Mouse (Mus musculus) ES-Bruce4 (cell line): ENCODE measurements around the gene Csde1.

Experiments
- CTCF ChIP-seq: IDR thresholded peaks from one replicate; pipeline ENCODE4 v1.8.1; 2011; ENCODE audit warnings: low read depth, low read length
- EP300 ChIP-seq: IDR thresholded peaks from 2 replicates; pipeline ENCODE4 v1.6.1; 2011; ENCODE audit warnings: low read depth, low read length; ENCODE audit not compliant: insufficient read depth
- POLR2A ChIP-seq: IDR thresholded peaks from one replicate; pipeline ENCODE4 v1.8.1; 2011; ENCODE audit warnings: low read length; ENCODE audit not compliant: insufficient read depth

- no peak for TF ChIP-seq POLR2A
- TF ChIP-seq CTCF = no peak
- TF ChIP-seq EP300 = 0 out of 2 replicates have a peak, but pooled peaks have one; percentile 35
Measured at GRCm38 (mm10) chr3:103102454-103103390, 82.5 kb downstream of the Csde1 start, which contains the start of gene Dennd2c.
